Mouse (Mus musculus) hindbrain, embryonic 14.5 days (tissue): Measurements from ENCODE around the gene Cstb. TPM values are rescaled to one million over a fixed set of nuclear protein-coding genes. Genes with fewer than 3 reads are reported as not detected.
A peak's percentile ranks its signal among the peaks of the same experiment; 100 is the strongest.

Source experiments
- ATAC-seq: fragments of 200-750 bp; cut with Nextera tagmentation; 2 replicates; pipeline ENCODE4 v1.8.0; 2017; ENCODE audit warnings: moderate number of reproducible peaks, mild to moderate bottlenecking, moderate TSS enrichment, moderate library complexity; ENCODE audit not compliant: low FRiP score
- DNase-seq: peaks from one replicate; pipeline ENCODE4 v3.0.0-alpha.2; 2015; ENCODE audit warnings: low spot score
- H3K27ac ChIP-seq: fragments of 300-500 bp; sonication (generic); 2 replicates; pipeline ENCODE4 v1.5.1; 2014; ENCODE audit warnings: mild to moderate bottlenecking, moderate library complexity
- H3K27me3 ChIP-seq: fragments of 300-500 bp; sonication (generic); 2 replicates; pipeline ENCODE4 v1.6.1; 2014; ENCODE audit warnings: mild to moderate bottlenecking, low read length, mixed read lengths; ENCODE audit not compliant: control insufficient read depth, insufficient read depth
- H3K36me3 ChIP-seq: fragments of 300-500 bp; sonication (generic); replicated peaks from 2 replicates; pipeline ENCODE4 v1.6.1; 2014; ENCODE audit not compliant: control insufficient read depth, insufficient read depth
- H3K4me1 ChIP-seq: fragments of 300-500 bp; sonication (generic); replicated peaks from 2 replicates; pipeline ENCODE4 v1.6.1; 2014; ENCODE audit warnings: antibody characterized with exemption, low read length, mixed read lengths; ENCODE audit not compliant: control insufficient read depth, insufficient read depth
- H3K4me2 ChIP-seq: fragments of 300-500 bp; sonication (generic); replicated peaks from 2 replicates; pipeline ENCODE4 v1.6.1; 2014; ENCODE audit warnings: mild to moderate bottlenecking, moderate library complexity
- H3K4me3 ChIP-seq: fragments of 300-500 bp; sonication (generic); replicated peaks from 2 replicates; pipeline ENCODE4 v1.5.1; 2014; ENCODE audit warnings: mild to moderate bottlenecking, low read length
- H3K9ac ChIP-seq: fragments of 300-500 bp; sonication (generic); 2 replicates; pipeline ENCODE4 v1.6.1; 2014
- H3K9me3 ChIP-seq: fragments of 300-500 bp; sonication (generic); 2 replicates; pipeline ENCODE4 v1.6.1; 2016; ENCODE audit warnings: low read length; ENCODE audit not compliant: control insufficient read depth
- WGBS: fragments of 180-500 bp; shearing (Covaris S2); extraction: QIAGEN DNeasy Blood & Tissue Kit; methylation state at CpG from one replicate; pipeline ENCODE4 v1.1.7; 2014; 5-methylcytosine and 5-hydroxymethylcytosine counted together
- polyA plus RNA-seq: library from polyadenylated mRNA; unstranded; fragments of >200 nt; fragmentation: Nextera tagmentation; extraction: Ambion mirVana; gene quantifications from 2 replicates; pipeline ENCODE4 v1.2.1, GENCODE M21; 2014

The Cstb gene
- polyA plus RNA-seq, 1 experiment from 2014 or later = 119 TPM

DNA sequence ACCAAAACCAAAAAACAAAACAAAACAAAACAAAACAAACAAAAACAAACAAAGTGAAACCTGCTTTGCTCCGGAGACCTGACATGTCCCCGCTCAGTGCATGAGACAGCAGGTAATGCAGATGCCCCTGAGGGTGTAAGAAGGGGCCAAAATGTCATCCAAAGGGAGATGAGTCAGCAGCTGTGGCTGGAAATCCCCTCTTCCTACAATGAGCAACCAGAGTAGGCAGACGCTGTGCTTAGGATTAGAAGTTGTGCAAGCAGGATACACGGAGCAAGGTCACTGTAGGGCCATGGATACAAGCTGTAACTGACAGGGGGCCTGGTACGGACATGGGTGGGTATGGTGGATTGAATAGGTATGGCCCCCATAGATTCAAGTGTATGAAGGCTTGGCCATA, 3.7 kb downstream of the Cstb start:
- no peak overlapping the region for H3K9ac ChIP-seq
- H3K4me2 ChIP-seq = no peak overlapping the region
- H3K36me3 ChIP-seq = peaks cover 24% of the 10 kb centered on the region
- H3K9me3 ChIP-seq = no peaks in the 10 kb centered on the region
- no peak overlapping the region for H3K4me3 ChIP-seq
- no peak for ATAC-seq
- WGBS = 94% methylated on average over 5 of the region's 5 CpGs
- H3K27ac ChIP-seq = no peak overlapping the region
- DNase-seq = no peak
- H3K27me3 ChIP-seq = no peaks in the 10 kb centered on the region
- H3K4me1 ChIP-seq = peaks cover 7% of the 10 kb centered on the region

DNA sequence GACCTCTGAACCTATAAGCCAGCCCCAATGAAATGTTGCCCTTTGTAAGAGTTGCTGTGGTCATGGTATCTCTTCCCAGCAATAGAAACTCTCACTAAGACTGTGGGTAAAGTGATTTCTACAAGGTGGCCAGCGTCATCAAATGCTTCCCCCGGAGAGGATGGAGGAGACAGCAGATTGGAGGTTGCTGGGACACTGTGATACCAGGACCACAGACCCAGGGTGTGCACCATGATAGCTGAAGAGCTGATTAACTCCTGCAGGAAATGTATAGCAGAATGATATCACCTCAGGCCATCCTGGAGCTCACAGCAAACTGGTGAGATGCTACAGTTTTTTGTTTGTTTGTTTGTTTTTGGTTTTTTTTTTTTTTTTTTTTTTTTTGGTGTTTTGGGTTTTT, 4.3 kb downstream of the Cstb start:
- peaks cover 24% of the 10 kb centered on the region for H3K36me3 ChIP-seq
- no peak overlapping the region for H3K4me3 ChIP-seq
- no peak for DNase-seq
- WGBS = 89% methylated on average over 2 of the region's 2 CpGs
- H3K27ac ChIP-seq = no peak overlapping the region
- no peak for ATAC-seq
- H3K9me3 ChIP-seq = no peaks in the 10 kb centered on the region
- no peak overlapping the region for H3K4me2 ChIP-seq
- H3K9ac ChIP-seq = no peak overlapping the region
- peaks cover 7% of the 10 kb centered on the region for H3K4me1 ChIP-seq
- no peaks in the 10 kb centered on the region for H3K27me3 ChIP-seq

GRCm38 (mm10) chr10:78432853-78433252, 7.4 kb downstream of the Cstb start:
- no peak for ATAC-seq

DNA sequence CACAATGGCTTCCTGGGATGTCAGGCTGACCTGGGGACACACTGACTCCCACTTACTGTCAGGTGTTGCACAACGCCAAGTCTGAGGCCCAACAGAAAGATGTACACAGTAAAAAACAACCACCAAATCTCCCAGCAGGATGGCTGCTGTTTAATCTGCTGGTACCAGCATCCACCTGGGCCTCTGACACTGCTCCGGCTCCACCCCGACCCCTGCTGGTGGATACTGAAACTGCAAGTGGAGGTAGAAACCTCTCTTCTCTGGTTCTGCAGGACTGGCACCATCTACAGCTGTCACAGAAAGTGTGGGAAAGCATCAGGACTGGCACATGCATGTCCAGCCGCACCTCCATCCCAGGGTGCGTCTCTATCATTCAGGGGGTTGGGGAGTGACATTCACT, 12.6 kb downstream of the Cstb start:
- no peak overlapping the region for H3K4me2 ChIP-seq
- DNase-seq (peak; percentile 78), ATAC-seq (no peak)
- H3K4me3 ChIP-seq = no peak overlapping the region
- H3K9ac ChIP-seq = no peak overlapping the region
- no peaks in the 10 kb centered on the region for H3K9me3 ChIP-seq
- 11% methylated on average over 5 of the region's 5 CpGs for WGBS
- no peaks in the 10 kb centered on the region for H3K4me1 ChIP-seq
- no peak overlapping the region for H3K27ac ChIP-seq
- no peaks in the 10 kb centered on the region for H3K27me3 ChIP-seq
- peaks cover 8% of the 10 kb centered on the region for H3K36me3 ChIP-seq

More at GRCm38 (mm10) chr10:78432853-78433252, 7.4 kb downstream of the Cstb start:
- H3K4me2 ChIP-seq = no peak overlapping the region
- no peaks in the 10 kb centered on the region for H3K9me3 ChIP-seq
- WGBS = 70% methylated on average over 3 of the region's 3 CpGs
- H3K9ac ChIP-seq = no peak overlapping the region
- H3K4me3 ChIP-seq = no peak overlapping the region
- no peaks in the 10 kb centered on the region for H3K27me3 ChIP-seq
- no peak overlapping the region for H3K27ac ChIP-seq
- H3K4me1 ChIP-seq = no peaks in the 10 kb centered on the region
- peaks cover 13% of the 10 kb centered on the region for H3K36me3 ChIP-seq
- DNase-seq = no peak

DNA sequence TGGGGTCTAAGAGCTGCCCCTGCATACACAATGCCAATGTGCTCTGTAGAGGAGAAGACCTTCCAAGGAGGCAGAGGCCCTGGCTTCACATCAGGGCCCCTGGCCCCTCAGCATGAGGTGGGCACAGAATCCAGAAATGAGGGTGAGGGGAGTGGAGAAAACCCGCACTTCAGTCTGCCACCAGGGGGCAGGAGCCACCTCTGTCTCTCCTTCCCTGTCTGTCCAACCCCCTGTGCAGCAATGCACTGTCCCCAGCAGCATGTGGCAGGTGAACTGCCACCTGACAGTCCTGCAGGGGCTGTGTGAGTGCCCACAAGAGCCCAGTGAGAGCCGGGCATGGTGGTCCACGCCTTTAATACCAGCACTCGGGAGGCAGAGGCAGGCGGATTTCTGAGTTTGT, 14.1 kb downstream of the Cstb start:
- H3K27me3 ChIP-seq = no peaks in the 10 kb centered on the region
- DNase-seq = no peak
- ATAC-seq = no peak

DNA sequence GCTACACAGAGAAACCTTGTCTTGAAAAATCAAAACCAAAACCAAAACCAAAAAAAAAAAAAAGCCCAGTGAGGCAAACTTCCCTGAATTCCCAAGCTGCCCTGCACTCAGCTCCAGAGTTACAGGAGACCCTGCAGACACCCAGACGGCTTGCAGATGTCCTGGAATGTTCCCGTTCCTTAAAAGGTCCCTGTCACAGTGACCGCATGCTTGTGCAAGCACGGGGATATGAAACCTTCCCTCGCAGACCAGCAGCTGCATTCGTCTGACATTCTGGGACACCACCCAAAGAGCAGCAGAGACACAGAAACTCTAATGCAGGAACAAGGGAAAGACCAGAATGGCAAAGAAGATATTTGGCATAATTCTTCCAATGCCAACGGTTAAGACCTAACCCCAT, 14.5 kb downstream of the Cstb start:
- H3K4me2 ChIP-seq = no peak overlapping the region
- WGBS = 87% methylated on average over 7 of the region's 7 CpGs
- ATAC-seq = no peak
- H3K36me3 ChIP-seq = peaks cover 21% of the 10 kb centered on the region
- H3K27me3 ChIP-seq = no peaks in the 10 kb centered on the region
- no peak for DNase-seq
- H3K9ac ChIP-seq = no peak overlapping the region
- H3K9me3 ChIP-seq = no peaks in the 10 kb centered on the region
- H3K27ac ChIP-seq = no peak overlapping the region
- no peaks in the 10 kb centered on the region for H3K4me1 ChIP-seq
- no peak overlapping the region for H3K4me3 ChIP-seq

More for the DNA sequence above, 14.1 kb downstream of the Cstb start:
- Histone ChIP-seq H3K27ac (no peak overlapping the region), H3K4me3 (no peak overlapping the region), H3K36me3 (peaks cover 17% of the 10 kb centered on the region), H3K9ac (no peak overlapping the region), H3K9me3 (no peaks in the 10 kb centered on the region), H3K4me1 (no peaks in the 10 kb centered on the region), H3K4me2 (no peak overlapping the region)
- WGBS = 66% methylated on average over 5 of the region's 5 CpGs

DNA sequence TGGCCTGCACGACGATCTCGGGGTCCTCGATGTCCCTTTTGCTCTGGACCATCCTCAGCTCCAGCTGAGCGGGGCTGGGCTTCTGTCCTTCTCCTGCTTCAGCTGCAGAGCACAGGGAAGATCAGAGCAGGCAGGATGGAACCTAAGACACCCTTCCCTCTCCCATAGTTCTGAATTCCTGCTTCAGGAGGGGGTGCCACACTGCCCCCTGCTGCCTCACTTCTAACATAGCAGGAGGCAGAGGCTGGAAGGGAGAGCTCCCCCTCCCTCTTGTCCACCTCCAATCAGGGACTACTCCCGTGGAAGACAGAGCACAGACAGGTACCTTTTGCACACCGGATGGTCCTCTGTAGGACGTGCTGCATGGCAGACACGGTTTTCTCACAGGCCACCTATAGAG, 15.3 kb downstream of the Cstb start:
- peaks cover 28% of the 10 kb centered on the region for H3K36me3 ChIP-seq
- no peak overlapping the region for H3K4me3 ChIP-seq
- no peaks in the 10 kb centered on the region for H3K9me3 ChIP-seq
- H3K27me3 ChIP-seq = no peaks in the 10 kb centered on the region
- no peak for DNase-seq
- 70% methylated on average over 9 of the region's 9 CpGs for WGBS
- no peak overlapping the region for H3K4me2 ChIP-seq
- no peak overlapping the region for H3K9ac ChIP-seq
- no peak overlapping the region for H3K27ac ChIP-seq
- ATAC-seq = no peak
- H3K4me1 ChIP-seq = no peaks in the 10 kb centered on the region

DNA sequence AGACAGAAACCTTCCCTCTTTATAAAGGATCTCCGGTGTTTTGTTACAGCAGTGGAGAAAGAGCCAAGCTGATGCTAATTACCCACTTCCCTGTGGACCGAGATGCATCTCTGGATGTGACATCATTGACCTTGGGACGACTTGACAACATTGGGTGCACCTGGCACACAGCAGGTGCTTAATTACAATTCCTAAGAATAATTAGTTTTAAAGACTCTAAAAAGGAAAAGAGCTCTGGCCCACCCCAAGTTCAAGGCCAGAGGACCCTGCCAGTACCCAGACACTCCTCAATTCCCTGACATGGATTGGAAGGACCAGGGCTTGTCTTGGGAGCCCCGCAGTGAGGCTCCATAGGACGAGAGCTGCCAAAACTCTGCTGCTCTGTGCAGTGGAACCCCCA, 16.1 kb downstream of the Cstb start:
- Histone ChIP-seq H3K4me3 (no peak overlapping the region), H3K27ac (no peak overlapping the region), H3K27me3 (no peaks in the 10 kb centered on the region), H3K4me2 (no peak overlapping the region), H3K9me3 (no peaks in the 10 kb centered on the region), H3K4me1 (no peaks in the 10 kb centered on the region), H3K9ac (no peak overlapping the region), H3K36me3 (peaks cover 36% of the 10 kb centered on the region)
- no peak for ATAC-seq
- WGBS = 82% methylated on average over 5 of the region's 5 CpGs
- DNase-seq = no peak

- Histone ChIP-seq H3K4me2 (no peak overlapping the region), H3K9ac (no peak overlapping the region), H3K4me1 (no peaks in the 10 kb centered on the region), H3K36me3 (peaks cover 43% of the 10 kb centered on the region), H3K27me3 (no peaks in the 10 kb centered on the region), H3K27ac (no peak overlapping the region), H3K9me3 (no peaks in the 10 kb centered on the region), H3K4me3 (no peak overlapping the region)
- WGBS = 94% methylated on average over 3 of the region's 3 CpGs
- ATAC-seq = no peak
- DNase-seq = no peak
These were observed 16.8 kb downstream of the Cstb start for GRCm38 (mm10) chr10:78442292-78442691.

DNA sequence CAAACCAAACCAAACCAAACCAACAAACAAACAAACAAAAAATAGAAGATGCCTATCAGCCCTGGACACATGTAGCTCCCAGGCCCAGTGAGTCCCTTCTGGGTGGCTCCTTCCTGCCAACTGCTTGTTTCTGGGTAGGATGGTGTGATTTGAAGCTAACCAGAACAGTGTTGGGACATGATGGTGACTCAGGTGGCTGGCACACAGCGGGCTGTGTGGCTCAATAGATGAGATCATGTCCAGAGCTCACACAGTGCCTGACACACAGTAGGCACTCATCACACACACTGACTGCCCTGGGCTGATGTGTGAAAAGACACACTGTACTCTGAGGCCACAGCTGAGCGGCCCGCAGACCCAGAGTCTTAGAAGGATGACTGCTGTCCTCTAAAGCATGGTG, 20.7 kb downstream of the Cstb start:
- no peaks in the 10 kb centered on the region for H3K4me1 ChIP-seq
- no peaks in the 10 kb centered on the region for H3K27me3 ChIP-seq
- ATAC-seq (no peak), DNase-seq (no peak)
- no peak overlapping the region for H3K27ac ChIP-seq
- no peak overlapping the region for H3K9ac ChIP-seq
- no peak overlapping the region for H3K4me3 ChIP-seq
- no peak overlapping the region for H3K4me2 ChIP-seq
- peaks cover 67% of the 10 kb centered on the region for H3K36me3 ChIP-seq
- H3K9me3 ChIP-seq = no peaks in the 10 kb centered on the region
- WGBS = 96% methylated on average over 3 of the region's 3 CpGs
